Mouse (Mus musculus): ENCODE measurements around the gene Cx3cr1.

DNA sequence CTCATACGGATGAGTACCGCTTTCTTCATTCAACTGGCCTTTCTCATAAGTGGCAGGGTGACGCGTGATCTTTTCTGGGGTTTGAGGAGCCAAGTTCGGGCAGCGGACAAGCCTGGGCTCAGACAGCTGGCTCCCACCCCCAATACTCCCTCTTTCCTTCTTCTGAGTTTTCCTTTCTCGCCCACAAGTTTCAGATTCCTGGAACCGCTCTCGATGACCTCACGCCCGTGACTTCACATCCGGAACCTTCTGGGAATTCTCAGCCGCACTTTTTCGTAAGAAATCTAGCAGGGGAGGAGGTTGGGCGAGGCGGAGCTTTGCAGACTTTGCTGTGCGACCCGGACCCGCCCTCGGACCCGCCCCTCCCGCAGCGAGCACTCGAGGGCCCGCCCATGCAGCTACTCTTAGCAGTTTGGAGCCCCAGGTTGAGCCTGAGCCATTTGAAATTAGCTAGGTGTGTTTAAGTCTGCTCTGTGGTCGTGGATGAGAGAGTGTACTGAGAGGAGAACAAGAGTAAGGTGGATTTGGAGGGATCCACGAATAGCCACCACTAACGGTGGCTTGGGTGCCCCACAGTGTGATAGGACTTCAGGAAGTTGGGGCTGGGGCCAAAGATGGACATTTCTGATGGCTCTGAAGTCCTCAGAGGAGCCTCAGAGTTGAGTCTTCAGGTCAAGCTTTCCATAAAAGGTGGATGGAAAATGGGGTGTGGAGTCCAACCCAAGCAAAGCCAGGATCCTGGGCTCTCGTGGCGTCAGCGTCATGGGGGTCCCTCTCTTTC, 67.5 kb downstream of the Cx3cr1 start:
- TF ChIP-seq TAL1 (IDR thresholded peaks at IDR 0.05; ENCODE audit: low read length) (no peak), GATA1 (IDR thresholded peaks at IDR 0.05; ENCODE audit: low read length) (no peak)
